Comparison of ENCODE assay signal across 22 mouse cellular contexts in genomic region chr8:118845690-118846089, GRCm38 (mm10).
DNase-seq lines count a peak whose midpoint lies in the region; ATAC-seq and TF ChIP-seq lines count a peak whose summit lies in the region.
"Had no signal": no experiment of that assay in that cellular context is flagged by ENCODE, and none has a peak within 500 bp of the region (broad histone marks: within the 10 kb centered on the region; RNA-seq: fewer than 3 reads in every experiment).

No protein-coding gene starts in this region.

- ATAC-seq in forebrain, embryonic 15.5 days (replicated peaks): no peak
- ATAC-seq in megakaryocyte progenitor cell, adult 5-6 weeks (replicated peaks; ENCODE audit: poor library complexity): no peak
- no peak for ATAC-seq in intestine, postnatal 0 days

- H3K27me3 ChIP-seq in forebrain, embryonic 10.5 days (ENCODE audit: poor library complexity, severe bottlenecking): no peaks in the 10 kb centered on the region
- H3K27me3 ChIP-seq in forebrain, embryonic 15.5 days: no peaks in the 10 kb centered on the region
- H3K27me3 ChIP-seq in limb, embryonic 10.5 days (ENCODE audit: low read depth, poor library complexity, severe bottlenecking): peaks cover 9% of the 10 kb centered on the region
- no peaks in the 10 kb centered on the region for H3K27me3 ChIP-seq in intestine, postnatal 0 days (replicated peaks; ENCODE audit: control insufficient read depth, insufficient read depth, low read length)
- H3K27me3 ChIP-seq: CH12.LX; embryonic facial prominence, embryonic 15.5 days had no signal

- no peak overlapping the region for H3K4me2 ChIP-seq in forebrain, embryonic 15.5 days (replicated peaks)
- H3K4me2 ChIP-seq in intestine, postnatal 0 days (replicated peaks; ENCODE audit: low read depth): no peak overlapping the region
- H3K4me2 ChIP-seq: embryonic facial prominence, embryonic 15.5 days; hindbrain, embryonic 14.5 days; liver, embryonic 11.5 days; midbrain, embryonic 11.5 days had no signal

- H3K4me1 ChIP-seq in forebrain, embryonic 10.5 days: peaks cover 27% of the 10 kb centered on the region
- peaks cover 12% of the 10 kb centered on the region for H3K4me1 ChIP-seq in forebrain, embryonic 15.5 days
- H3K4me1 ChIP-seq in limb, embryonic 10.5 days: peaks cover 20% of the 10 kb centered on the region
- H3K4me1 ChIP-seq in intestine, postnatal 0 days (replicated peaks; ENCODE audit: control insufficient read depth, insufficient read depth, low read length): no peaks in the 10 kb centered on the region
- H3K4me1 ChIP-seq: embryonic facial prominence, embryonic 15.5 days had no signal

- no peak overlapping the region for H3K4me3 ChIP-seq in forebrain, embryonic 10.5 days
- no peak overlapping the region for H3K4me3 ChIP-seq in forebrain, embryonic 15.5 days
- H3K4me3 ChIP-seq in limb, embryonic 10.5 days: no peak overlapping the region
- no peak overlapping the region for H3K4me3 ChIP-seq in intestine, postnatal 0 days (ENCODE audit: low read depth, low read length)
- H3K4me3 ChIP-seq: embryonic facial prominence, embryonic 15.5 days; myocyte had no signal

- no peaks in the 10 kb centered on the region for H3K36me3 ChIP-seq in forebrain, embryonic 10.5 days (replicated peaks)
- no peaks in the 10 kb centered on the region for H3K36me3 ChIP-seq in forebrain, embryonic 15.5 days
- no peaks in the 10 kb centered on the region for H3K36me3 ChIP-seq in limb, embryonic 10.5 days
- no peaks in the 10 kb centered on the region for H3K36me3 ChIP-seq in intestine, postnatal 0 days (ENCODE audit: control insufficient read depth, insufficient read depth)
- H3K36me3 ChIP-seq: embryonic facial prominence, embryonic 15.5 days had no signal

- TF ChIP-seq CTCF in intestine, postnatal 0 days (IDR thresholded peaks at IDR 0.05; ENCODE audit: low read depth): no peak

- H3K9ac ChIP-seq in forebrain, embryonic 15.5 days (replicated peaks): no peak overlapping the region
- H3K9ac ChIP-seq in intestine, postnatal 0 days (ENCODE audit: low read depth, low read length): no peak overlapping the region
- H3K9ac ChIP-seq: embryonic facial prominence, embryonic 15.5 days; hindbrain, embryonic 14.5 days had no signal

- peak overlapping the region; percentile 32 for H3K27ac ChIP-seq in forebrain, embryonic 10.5 days
- H3K27ac ChIP-seq in forebrain, embryonic 15.5 days (replicated peaks): no peak overlapping the region
- peak overlapping the region; percentile 56 for H3K27ac ChIP-seq in limb, embryonic 10.5 days
- no peak overlapping the region for H3K27ac ChIP-seq in intestine, postnatal 0 days (ENCODE audit: low read depth, low read length)
- H3K27ac ChIP-seq: embryonic facial prominence, embryonic 15.5 days; hindbrain, embryonic 14.5 days had no signal

- DNase-seq in forebrain, embryonic 10.5 days (ENCODE audit: extremely low spot score, low spot score): peak; percentile 33
- DNase-seq in R1 (ENCODE audit: low read depth, low spot score): peak; percentile 58
- DNase-seq in embryo, embryonic 9.5 days (ENCODE audit: extremely low spot score): peak; percentile 25
- peak; percentile 47 for DNase-seq in limb, embryonic 10.5 days (ENCODE audit: low spot score)
- no peak for DNase-seq in lung, postnatal 14 days
- DNase-seq: cerebellum, adult 11 months; cerebellum, postnatal 36 days; gastrocnemius, postnatal 25 days; kidney, adult 18-20 months; kidney, postnatal 14 days; lung, adult 2 months; lung, postnatal 4 days; right cerebral cortex, adult 18-20 months had no signal

- no peaks in the 10 kb centered on the region for H3K9me3 ChIP-seq in forebrain, embryonic 10.5 days
- no peaks in the 10 kb centered on the region for H3K9me3 ChIP-seq in forebrain, embryonic 15.5 days
- H3K9me3 ChIP-seq in limb, embryonic 10.5 days (replicated peaks): no peaks in the 10 kb centered on the region
- H3K9me3 ChIP-seq in intestine, postnatal 0 days (ENCODE audit: control insufficient read depth): no peaks in the 10 kb centered on the region
- H3K9me3 ChIP-seq: embryonic facial prominence, embryonic 15.5 days had no signal

Comparison
In these comparisons a context has a peak if more than half of its experiments do, and no peak if none do; other contexts are left out.
1. H3K27ac ChIP-seq: peak in forebrain, embryonic 10.5 days (single experiment) and limb, embryonic 10.5 days (single experiment); none in forebrain, embryonic 15.5 days (single experiment) and intestine, postnatal 0 days (single experiment).